15 mouse cellular contexts compared by ENCODE assay signal in the genomic region with DNA sequence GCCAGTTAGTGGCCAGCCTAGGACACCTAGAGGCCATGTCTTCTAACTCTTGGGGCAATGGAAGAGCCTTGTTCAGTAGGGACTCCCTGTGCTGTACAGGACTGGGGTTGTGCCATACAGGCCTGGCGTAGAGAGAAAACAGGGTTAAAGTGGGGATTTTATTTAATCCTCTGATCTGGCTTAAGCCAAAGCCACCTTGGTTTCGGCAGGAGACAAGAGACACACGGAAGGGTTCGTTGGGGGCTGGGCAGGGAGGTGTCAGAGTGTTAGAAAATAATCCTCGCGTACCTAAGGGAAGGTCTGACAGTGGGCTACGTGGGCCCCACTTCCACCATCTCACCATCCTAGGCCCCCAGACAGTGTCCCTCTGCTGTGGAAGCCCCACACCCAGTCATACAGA. TPM values are rescaled to one million over a fixed set of nuclear protein-coding genes. Genes with fewer than 3 reads are reported as not detected.
DNase-seq lines count a peak whose midpoint lies in the region; ATAC-seq and TF ChIP-seq lines count a peak whose summit lies in the region.
"Had no signal": no experiment of that assay in that cellular context is flagged by ENCODE, and none has a peak within 500 bp of the region (broad histone marks: within the 10 kb centered on the region; RNA-seq: fewer than 3 reads in every experiment).

No protein-coding gene starts in this region.

- 0 out of 2 replicates have a peak overlapping the region, but pooled peaks have one; percentile 14 for H3K4me2 ChIP-seq in limb, embryonic 13.5 days (replicated peaks)
- peak overlapping the region; percentile 76 for H3K4me2 ChIP-seq in forebrain, embryonic 15.5 days (replicated peaks)
- peak overlapping the region; percentile 79 for H3K4me2 ChIP-seq in midbrain, embryonic 16.5 days (ENCODE audit: low read length)

- no peaks in the 10 kb centered on the region for H3K27me3 ChIP-seq in cerebellum, adult 2 months (ENCODE audit: control insufficient read depth, insufficient read depth, low read length)
- H3K27me3 ChIP-seq in limb, embryonic 13.5 days: peaks cover 20% of the 10 kb centered on the region
- peaks cover 56% of the 10 kb centered on the region for H3K27me3 ChIP-seq in limb, embryonic 10.5 days (ENCODE audit: low read depth, poor library complexity, severe bottlenecking)
- no peaks in the 10 kb centered on the region for H3K27me3 ChIP-seq in forebrain, embryonic 15.5 days
- H3K27me3 ChIP-seq in midbrain, embryonic 16.5 days (ENCODE audit: control insufficient read depth, insufficient read depth, low read depth, low read length): no peaks in the 10 kb centered on the region

- H3K27ac ChIP-seq in cerebellum, adult 2 months (ENCODE audit: insufficient read depth, low read length): peak overlapping the region; percentile 98
- no peak overlapping the region for H3K27ac ChIP-seq in limb, embryonic 13.5 days
- H3K27ac ChIP-seq in limb, embryonic 10.5 days: no peak overlapping the region
- no peak overlapping the region for H3K27ac ChIP-seq in forebrain, embryonic 15.5 days (replicated peaks)
- H3K27ac ChIP-seq in midbrain, embryonic 16.5 days (ENCODE audit: low read length): no peak overlapping the region

- H3K9ac ChIP-seq in limb, embryonic 13.5 days: no peak overlapping the region
- H3K9ac ChIP-seq in forebrain, embryonic 15.5 days (replicated peaks): peak overlapping the region; percentile 96; the same call in 1 of the 2 replicates
- H3K9ac ChIP-seq in midbrain, embryonic 16.5 days (ENCODE audit: low read depth, low read length): no peak overlapping the region

- no peaks in the 10 kb centered on the region for H3K9me3 ChIP-seq in limb, embryonic 13.5 days
- H3K9me3 ChIP-seq in limb, embryonic 10.5 days (replicated peaks): no peaks in the 10 kb centered on the region
- no peaks in the 10 kb centered on the region for H3K9me3 ChIP-seq in forebrain, embryonic 15.5 days
- H3K9me3 ChIP-seq in midbrain, embryonic 16.5 days (replicated peaks; ENCODE audit: control insufficient read depth, low read length, poor library complexity, severe bottlenecking): no peaks in the 10 kb centered on the region
- H3K9me3 ChIP-seq: heart, embryonic 10.5 days had no signal

- no peak for TF ChIP-seq POLR2A in cerebellum, adult 2 months (IDR thresholded peaks at IDR 0.05; ENCODE audit: borderline replicate concordance, insufficient read depth, low read length)

- no peaks in the 10 kb centered on the region for H3K36me3 ChIP-seq in limb, embryonic 13.5 days
- no peaks in the 10 kb centered on the region for H3K36me3 ChIP-seq in limb, embryonic 10.5 days
- no peaks in the 10 kb centered on the region for H3K36me3 ChIP-seq in forebrain, embryonic 15.5 days
- H3K36me3 ChIP-seq in midbrain, embryonic 16.5 days (ENCODE audit: control insufficient read depth, insufficient read depth, low read length): no peaks in the 10 kb centered on the region
- H3K36me3 ChIP-seq: heart, embryonic 10.5 days had no signal

- peaks cover 61% of the 10 kb centered on the region for H3K4me1 ChIP-seq in cerebellum, adult 2 months (ENCODE audit: control insufficient read depth, insufficient read depth, low read length)
- peaks cover 33% of the 10 kb centered on the region for H3K4me1 ChIP-seq in limb, embryonic 13.5 days
- H3K4me1 ChIP-seq in limb, embryonic 10.5 days: peaks cover 51% of the 10 kb centered on the region
- H3K4me1 ChIP-seq in forebrain, embryonic 15.5 days: peaks cover 90% of the 10 kb centered on the region
- peaks cover 61% of the 10 kb centered on the region for H3K4me1 ChIP-seq in midbrain, embryonic 16.5 days (ENCODE audit: control insufficient read depth, insufficient read depth, low read length)

- 30% methylated on average over 7 of the region's 7 CpGs for WGBS in cerebellum, adult 2 months
- 88% methylated on average over 7 of the region's 7 CpGs for WGBS in limb, embryonic 13.5 days
- 84% methylated on average over 7 of the region's 7 CpGs for WGBS in limb, embryonic 10.5 days
- WGBS in forebrain, embryonic 15.5 days: 77% methylated on average over 7 of the region's 7 CpGs
- WGBS in midbrain, embryonic 16.5 days: 57% methylated on average over 7 of the region's 7 CpGs

- no peak for DNase-seq in cerebellum, adult 2 months
- DNase-seq in cerebellum, adult 9-11 months: no peak
- DNase-seq in limb, embryonic 10.5 days (ENCODE audit: low spot score): no peak
- DNase-seq in thymus, postnatal 10 days (ENCODE audit: low spot score in 2 of 2): no peak
- no peak for DNase-seq in urinary bladder, postnatal 10 days (ENCODE audit: low spot score)
- DNase-seq: adrenal gland, postnatal 25 days; heart, postnatal 4 days; kidney, postnatal 36 days; liver; lung, postnatal 14 days; spleen, adult 18-20 months had no signal

- peak overlapping the region; percentile 77 for H3K4me3 ChIP-seq in cerebellum, adult 2 months (replicated peaks; ENCODE audit: insufficient read depth, low read depth, low read length)
- no peak overlapping the region for H3K4me3 ChIP-seq in limb, embryonic 13.5 days
- H3K4me3 ChIP-seq in limb, embryonic 10.5 days: no peak overlapping the region
- H3K4me3 ChIP-seq in forebrain, embryonic 15.5 days: no peak overlapping the region; the same call in 1 of the 2 replicates
- no peak overlapping the region for H3K4me3 ChIP-seq in midbrain, embryonic 16.5 days (ENCODE audit: low read depth, low read length)

- ATAC-seq in limb, embryonic 13.5 days (ENCODE audit: low FRiP score, low read depth): no peak
- no peak for ATAC-seq in forebrain, embryonic 15.5 days (replicated peaks)
- no peak for ATAC-seq in midbrain, embryonic 16.5 days

- TF ChIP-seq CTCF in cerebellum, adult 2 months (IDR thresholded peaks at IDR 0.05; ENCODE audit: borderline replicate concordance, insufficient read depth, low read depth, low read length): no peak

RNA-seq across cellular contexts. Expression of gene Coro2b, which starts 2.2 kb away (rescaled TPM):
- 210 and 244 TPM in 2 replicates for polyA plus RNA-seq in cerebellum, adult 2 months (2012; rRNA removed)
- 8.5 and 9.1 TPM in 2 replicates for polyA plus RNA-seq in limb, embryonic 13.5 days (2015; fragmentation: Nextera tagmentation; extraction: Ambion mirVana)
- polyA plus RNA-seq in limb, embryonic 10.5 days (2016; fragmentation: Nextera tagmentation; extraction: Ambion mirVana): 5.6 and 6.2 TPM in 2 replicates
- 41.0 and 48.8 TPM in 2 replicates for polyA plus RNA-seq in forebrain, embryonic 15.5 days (2015; fragmentation: Nextera tagmentation; extraction: Ambion mirVana)
- 32.0 and 33.4 TPM in 2 replicates for polyA plus RNA-seq in midbrain, embryonic 16.5 days (2015; fragmentation: Nextera tagmentation; extraction: Ambion mirVana)

Comparison
In these comparisons a context has a peak if more than half of its experiments do, and no peak if none do; other contexts are left out.
1. H3K4me2 ChIP-seq: peak in every context shown above with its lines; median percentile 79 in midbrain, embryonic 16.5 days; 76 in forebrain, embryonic 15.5 days; 14 in limb, embryonic 13.5 days.